Mouse (Mus musculus) neural tube, embryonic 13.5 days (tissue): ENCODE data around the gene Neurl3. TPM values are rescaled to one million over a fixed set of nuclear protein-coding genes. Genes with fewer than 3 reads are reported as not detected.

Source experiments
- ATAC-seq: fragments of 200-750 bp; cut with Nextera tagmentation; 2 replicates; pipeline ENCODE4 v1.8.0; 2017; ENCODE audit warnings: low read depth, mild to moderate bottlenecking, moderate TSS enrichment, moderate library complexity
- H3K27ac ChIP-seq: fragments of 300-500 bp; sonication (generic); replicated peaks from 2 replicates; pipeline ENCODE4 v1.5.1; 2015; ENCODE audit warnings: moderate library complexity, mild to moderate bottlenecking, inconsistent platforms
- H3K27me3 ChIP-seq: fragments of 300-500 bp; sonication (generic); 2 replicates; pipeline ENCODE4 v1.6.1; 2015; ENCODE audit warnings: mild to moderate bottlenecking, inconsistent platforms
- H3K36me3 ChIP-seq: fragments of 300-500 bp; sonication (generic); 2 replicates; pipeline ENCODE4 v1.6.1; 2015; ENCODE audit warnings: mild to moderate bottlenecking, inconsistent platforms
- H3K4me1 ChIP-seq: fragments of 300-500 bp; sonication (generic); replicated peaks from 2 replicates; pipeline ENCODE4 v1.6.1; 2015; ENCODE audit warnings: inconsistent platforms
- H3K4me2 ChIP-seq: fragments of 300-500 bp; sonication (generic); 2 replicates; pipeline ENCODE4 v1.6.1; 2015; ENCODE audit warnings: inconsistent platforms, mild to moderate bottlenecking, moderate library complexity
- H3K4me3 ChIP-seq: fragments of 300-500 bp; sonication (generic); 2 replicates; pipeline ENCODE4 v1.5.1; 2015; ENCODE audit warnings: mild to moderate bottlenecking, inconsistent platforms
- H3K9ac ChIP-seq: fragments of 300-500 bp; sonication (generic); 2 replicates; pipeline ENCODE4 v1.6.1; 2015; ENCODE audit warnings: moderate library complexity, mild to moderate bottlenecking, inconsistent platforms
- H3K9me3 ChIP-seq: fragments of 300-500 bp; sonication (generic); 2 replicates; pipeline ENCODE4 v1.6.1; 2016; ENCODE audit warnings: inconsistent platforms
- WGBS: fragments of 180-500 bp; shearing (Covaris S2); methylation state at CpG from one replicate; pipeline ENCODE4 v1.1.7; 2015; 5-methylcytosine and 5-hydroxymethylcytosine counted together
- polyA plus RNA-seq: library from polyadenylated mRNA; unstranded; fragments of >200 nt; fragmentation: Nextera tagmentation; extraction: Ambion mirVana; gene quantifications from 2 replicates; pipeline ENCODE4 v1.2.1, GENCODE M21; 2015

The Neurl3 gene
- polyA plus RNA-seq, 1 experiment from 2014 or later: 1.0 TPM

GRCm38 (mm10) chr1:36293470-36293869 is 19.0 kb upstream of the Neurl3 start:
- Histone ChIP-seq H3K4me3 (no peak overlapping the region), H3K36me3 (no peaks in the 10 kb centered on the region)
- 91% methylated on average over 8 of the region's 8 CpGs for WGBS

GRCm38 (mm10) chr1:36281849-36282248 is 7.4 kb upstream of the Neurl3 start:
- Histone ChIP-seq H3K27me3 (no peaks in the 10 kb centered on the region), H3K9ac (no peak overlapping the region), H3K27ac (no peak overlapping the region), H3K36me3 (no peaks in the 10 kb centered on the region), H3K4me3 (no peak overlapping the region), H3K4me1 (no peaks in the 10 kb centered on the region), H3K4me2 (no peak overlapping the region), H3K9me3 (no peaks in the 10 kb centered on the region)
- no peak for ATAC-seq
- 91% methylated on average over 6 of the region's 6 CpGs for WGBS

More at GRCm38 (mm10) chr1:36293470-36293869, 19.0 kb upstream of the Neurl3 start:
- Histone ChIP-seq H3K4me1 (no peaks in the 10 kb centered on the region), H3K4me2 (no peak overlapping the region), H3K9me3 (no peaks in the 10 kb centered on the region), H3K27ac (no peak overlapping the region), H3K27me3 (no peaks in the 10 kb centered on the region; the same call in none of the 2 replicates), H3K9ac (no peak overlapping the region)
- no peak for ATAC-seq

- H3K27me3 ChIP-seq: no peaks in the 10 kb centered on the region
- H3K36me3 ChIP-seq: no peaks in the 10 kb centered on the region
- H3K4me1 ChIP-seq: no peaks in the 10 kb centered on the region
- no peak overlapping the region for H3K4me3 ChIP-seq
- H3K4me2 ChIP-seq: no peak overlapping the region
- H3K9me3 ChIP-seq: no peaks in the 10 kb centered on the region
- no peak overlapping the region for H3K9ac ChIP-seq
- H3K27ac ChIP-seq: no peak overlapping the region
- ATAC-seq: no peak
- WGBS: 86% methylated on average over 3 of the region's 3 CpGs
Measured at GRCm38 (mm10) chr1:36280938-36281337, 6.5 kb upstream of the Neurl3 start.

GRCm38 (mm10) chr1:36279202-36279601 is 4.7 kb upstream of the Neurl3 start:
- ATAC-seq: no peak; the same call in 1 of the 2 replicates
- H3K9me3 ChIP-seq: no peaks in the 10 kb centered on the region
- no peaks in the 10 kb centered on the region for H3K27me3 ChIP-seq
- H3K4me1 ChIP-seq: no peaks in the 10 kb centered on the region; the same call in 1 of the 2 replicates
- no peak overlapping the region for H3K4me2 ChIP-seq
- H3K4me3 ChIP-seq: no peak overlapping the region
- H3K27ac ChIP-seq: no peak overlapping the region
- H3K9ac ChIP-seq: no peak overlapping the region
- H3K36me3 ChIP-seq: no peaks in the 10 kb centered on the region
- 26% methylated on average over 3 of the region's 3 CpGs for WGBS

- Histone ChIP-seq H3K27me3 (no peaks in the 10 kb centered on the region), H3K4me3 (no peak overlapping the region), H3K4me2 (no peak overlapping the region), H3K36me3 (no peaks in the 10 kb centered on the region), H3K27ac (no peak overlapping the region), H3K9me3 (no peaks in the 10 kb centered on the region), H3K9ac (no peak overlapping the region), H3K4me1 (no peaks in the 10 kb centered on the region; the same call in none of the 2 replicates)
- ATAC-seq: no peak
- 20% methylated on average over 7 of the region's 7 CpGs for WGBS
Measured at GRCm38 (mm10) chr1:36277267-36278060, 3.0 kb upstream of the Neurl3 start.

GRCm38 (mm10) chr1:36275635-36276389 is 1.3 kb upstream of the Neurl3 start:
- H3K9ac ChIP-seq: no peak overlapping the region
- H3K36me3 ChIP-seq: no peaks in the 10 kb centered on the region
- no peaks in the 10 kb centered on the region for H3K27me3 ChIP-seq
- no peaks in the 10 kb centered on the region for H3K9me3 ChIP-seq
- ATAC-seq: peak; percentile 29; the same call in 1 of the 2 replicates
- no peak overlapping the region for H3K27ac ChIP-seq
- no peak overlapping the region for H3K4me2 ChIP-seq
- no peak overlapping the region for H3K4me3 ChIP-seq
- 62% methylated on average over 13 of the region's 13 CpGs for WGBS
- no peaks in the 10 kb centered on the region; the same call in none of the 2 replicates for H3K4me1 ChIP-seq

GRCm38 (mm10) chr1:36273288-36273687 is 1.2 kb downstream of the Neurl3 start:
- Histone ChIP-seq H3K4me2 (no peak overlapping the region), H3K27ac (no peak overlapping the region), H3K4me1 (peaks cover 4% of the 10 kb centered on the region), H3K9me3 (no peaks in the 10 kb centered on the region), H3K36me3 (no peaks in the 10 kb centered on the region), H3K4me3 (no peak overlapping the region), H3K27me3 (peaks cover 22% of the 10 kb centered on the region), H3K9ac (no peak overlapping the region)
- 49% methylated on average over 9 of the region's 9 CpGs for WGBS
- ATAC-seq: no peak

- Histone ChIP-seq H3K9ac (no peak overlapping the region), H3K36me3 (no peaks in the 10 kb centered on the region), H3K4me2 (no peak overlapping the region), H3K4me1 (peaks cover 4% of the 10 kb centered on the region), H3K27me3 (peaks cover 22% of the 10 kb centered on the region), H3K4me3 (no peak overlapping the region), H3K9me3 (no peaks in the 10 kb centered on the region), H3K27ac (no peak overlapping the region)
- ATAC-seq: no peak
- WGBS: 76% methylated on average over 5 of the region's 5 CpGs
Measured at GRCm38 (mm10) chr1:36272546-36272945, 1.9 kb downstream of the Neurl3 start.

GRCm38 (mm10) chr1:36271516-36272230 is 2.8 kb downstream of the Neurl3 start:
- 78% methylated on average over 8 of the region's 8 CpGs for WGBS
- no peak for ATAC-seq

GRCm38 (mm10) chr1:36270666-36271065 is 3.8 kb downstream of the Neurl3 start:
- H3K4me3 ChIP-seq: no peak overlapping the region
- H3K27ac ChIP-seq: no peak overlapping the region
- no peak overlapping the region for H3K4me2 ChIP-seq
- H3K9me3 ChIP-seq: no peaks in the 10 kb centered on the region
- ATAC-seq: no peak
- peaks cover 22% of the 10 kb centered on the region for H3K27me3 ChIP-seq
- 57% methylated on average over 3 of the region's 3 CpGs for WGBS
- no peak overlapping the region for H3K9ac ChIP-seq
- H3K36me3 ChIP-seq: no peaks in the 10 kb centered on the region
- H3K4me1 ChIP-seq: peaks cover 4% of the 10 kb centered on the region

More at GRCm38 (mm10) chr1:36271516-36272230, 2.8 kb downstream of the Neurl3 start:
- no peaks in the 10 kb centered on the region for H3K36me3 ChIP-seq
- no peaks in the 10 kb centered on the region for H3K9me3 ChIP-seq
- no peak overlapping the region for H3K27ac ChIP-seq
- H3K4me3 ChIP-seq: no peak overlapping the region
- peaks cover 22% of the 10 kb centered on the region for H3K27me3 ChIP-seq
- peaks cover 4% of the 10 kb centered on the region for H3K4me1 ChIP-seq
- H3K4me2 ChIP-seq: no peak overlapping the region
- no peak overlapping the region for H3K9ac ChIP-seq

GRCm38 (mm10) chr1:36269121-36269795 is 5.2 kb downstream of the Neurl3 start:
- 0 out of 2 replicates have a peak, but pooled peaks have one; percentile 36 for ATAC-seq
- peak overlapping the region; percentile 43; the same call in 1 of the 2 replicates for H3K9ac ChIP-seq
- 40% methylated on average over 54 of the region's 54 CpGs for WGBS
- H3K27ac ChIP-seq: no peak overlapping the region
- no peaks in the 10 kb centered on the region for H3K36me3 ChIP-seq
- H3K9me3 ChIP-seq: no peaks in the 10 kb centered on the region
- peak overlapping the region; percentile 22 for H3K4me3 ChIP-seq
- H3K27me3 ChIP-seq: peaks cover 22% of the 10 kb centered on the region
- peaks cover 4% of the 10 kb centered on the region; the same call in 1 of the 2 replicates for H3K4me1 ChIP-seq
- peak overlapping the region; percentile 44 for H3K4me2 ChIP-seq
